Mouse (Mus musculus): ENCODE results near the gene Skor1.

DNA sequence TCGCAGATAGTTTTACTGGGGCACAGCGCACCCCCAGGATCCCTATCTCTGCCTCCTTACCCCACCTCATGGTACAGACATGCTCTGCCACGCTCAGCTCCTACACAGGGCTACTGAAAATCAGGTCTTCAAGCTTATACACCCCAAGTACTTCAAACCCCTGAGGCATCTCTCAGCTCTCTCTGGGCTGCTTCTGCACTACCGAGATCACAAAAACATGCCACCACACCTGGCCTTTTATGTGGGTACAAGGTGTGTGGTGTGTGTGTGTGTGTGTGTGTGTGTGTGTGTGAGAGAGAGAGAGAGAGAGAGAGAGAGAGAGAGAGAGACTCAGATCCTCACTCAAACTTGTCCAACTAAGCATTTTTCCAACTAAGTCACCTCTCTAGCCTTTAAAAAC lies 59.6 kb downstream of the Skor1 start:
- TF ChIP-seq CTCF (IDR thresholded peaks at IDR 0.05; ENCODE audit: low read depth, low read length) (no peak), TAL1 (conservative IDR thresholded peaks at IDR 0.05; ENCODE audit: low read depth, low read length) (no peak), POLR2AphosphoS5 (IDR thresholded peaks at IDR 0.05; ENCODE audit: insufficient replicate concordance, low read depth, low read length) (no peak)
